Mouse (Mus musculus) hindbrain, embryonic 12.5 days (tissue): ENCODE measurements around the gene Patj. TPM values are rescaled to one million over a fixed set of nuclear protein-coding genes. Genes with fewer than 3 reads are reported as not detected.

Source experiments
- ATAC-seq: fragments of 200-750 bp; cut with Nextera tagmentation; 2 replicates; pipeline ENCODE4 v1.8.0; 2017; ENCODE audit warnings: moderate TSS enrichment; ENCODE audit not compliant: low FRiP score
- H3K27ac ChIP-seq: fragments of 300-500 bp; sonication (generic); 2 replicates; pipeline ENCODE4 v1.5.1; 2016; ENCODE audit warnings: mild to moderate bottlenecking
- H3K27me3 ChIP-seq: fragments of 300-500 bp; sonication (generic); 2 replicates; pipeline ENCODE4 v1.6.1; 2016; ENCODE audit warnings: mild to moderate bottlenecking
- H3K36me3 ChIP-seq: fragments of 300-500 bp; sonication (generic); 2 replicates; pipeline ENCODE4 v1.6.1; 2016; ENCODE audit warnings: mild to moderate bottlenecking
- H3K4me1 ChIP-seq: fragments of 300-500 bp; sonication (generic); 2 replicates; pipeline ENCODE4 v1.6.1; 2016
- H3K4me2 ChIP-seq: fragments of 300-500 bp; sonication (generic); replicated peaks from 2 replicates; pipeline ENCODE4 v1.6.1; 2016; ENCODE audit warnings: mild to moderate bottlenecking
- H3K4me3 ChIP-seq: fragments of 300-500 bp; sonication (generic); 2 replicates; pipeline ENCODE4 v1.5.1; 2016; ENCODE audit warnings: mild to moderate bottlenecking
- H3K9ac ChIP-seq: fragments of 300-500 bp; sonication (generic); 2 replicates; pipeline ENCODE4 v1.6.1; 2016; ENCODE audit warnings: mild to moderate bottlenecking, moderate library complexity
- H3K9me3 ChIP-seq: fragments of 300-500 bp; sonication (generic); replicated peaks from 2 replicates; pipeline ENCODE4 v1.6.1; 2016; ENCODE audit warnings: mild to moderate bottlenecking
- WGBS: fragments of 180-500 bp; shearing (Covaris S2); methylation state at CpG from one replicate; pipeline ENCODE4 v1.1.7; 2016; 5-methylcytosine and 5-hydroxymethylcytosine counted together
- polyA plus RNA-seq: library from polyadenylated mRNA; unstranded; fragments of >200 nt; fragmentation: Nextera tagmentation; extraction: Ambion mirVana; gene quantifications from 2 replicates; pipeline ENCODE4 v1.2.1, GENCODE M21; 2016

Gene Patj
- polyA plus RNA-seq, 1 experiment from 2014 or later: 14.9 TPM

- no peaks in the 10 kb centered on the region for H3K27me3 ChIP-seq
- no peak overlapping the region for H3K4me3 ChIP-seq
- WGBS: 91% methylated on average over 4 of the region's 4 CpGs
- no peak for ATAC-seq
- H3K9me3 ChIP-seq: no peaks in the 10 kb centered on the region
- H3K4me1 ChIP-seq: no peaks in the 10 kb centered on the region
- H3K9ac ChIP-seq: no peak overlapping the region
- H3K36me3 ChIP-seq: no peaks in the 10 kb centered on the region
- H3K4me2 ChIP-seq: no peak overlapping the region
- no peak overlapping the region for H3K27ac ChIP-seq
Observed at GRCm38 (mm10) chr4:98486901-98487300, 91.3 kb downstream of the Patj start.

- Histone ChIP-seq H3K36me3 (no peaks in the 10 kb centered on the region), H3K4me1 (no peaks in the 10 kb centered on the region), H3K9ac (no peak overlapping the region), H3K9me3 (no peaks in the 10 kb centered on the region), H3K27ac (no peak overlapping the region), H3K4me3 (no peak overlapping the region), H3K4me2 (no peak overlapping the region), H3K27me3 (no peaks in the 10 kb centered on the region)
- 68% methylated on average over 1 of the region's 1 CpGs for WGBS
- no peak for ATAC-seq
Observed at GRCm38 (mm10) chr4:98489386-98489785, 93.8 kb downstream of the Patj start.

- H3K27ac ChIP-seq: no peak overlapping the region
- H3K36me3 ChIP-seq: 0 out of 2 replicates have a peak, but pooled peaks cover 3% of the 10 kb centered on the region
- H3K4me2 ChIP-seq: no peak overlapping the region
- H3K9ac ChIP-seq: no peak overlapping the region
- no peaks in the 10 kb centered on the region for H3K4me1 ChIP-seq
- WGBS: 94% methylated on average over 4 of the region's 4 CpGs
- H3K9me3 ChIP-seq: no peaks in the 10 kb centered on the region
- ATAC-seq: no peak
- H3K27me3 ChIP-seq: no peaks in the 10 kb centered on the region
- no peak overlapping the region for H3K4me3 ChIP-seq
Observed at GRCm38 (mm10) chr4:98498341-98498740, 102.8 kb downstream of the Patj start.

GRCm38 (mm10) chr4:98500182-98500581, 104.6 kb downstream of the Patj start:
- Histone ChIP-seq H3K9me3 (no peaks in the 10 kb centered on the region), H3K4me1 (no peaks in the 10 kb centered on the region), H3K36me3 (0 out of 2 replicates have a peak, but pooled peaks cover 3% of the 10 kb centered on the region), H3K9ac (no peak overlapping the region), H3K27me3 (no peaks in the 10 kb centered on the region), H3K4me3 (no peak overlapping the region), H3K27ac (no peak overlapping the region), H3K4me2 (no peak overlapping the region)
- 78% methylated on average over 5 of the region's 5 CpGs for WGBS
- no peak for ATAC-seq

- Histone ChIP-seq H3K9ac (no peak overlapping the region), H3K27me3 (no peaks in the 10 kb centered on the region), H3K4me1 (no peaks in the 10 kb centered on the region), H3K9me3 (no peaks in the 10 kb centered on the region), H3K36me3 (0 out of 2 replicates have a peak, but pooled peaks cover 3% of the 10 kb centered on the region), H3K27ac (no peak overlapping the region), H3K4me3 (no peak overlapping the region), H3K4me2 (no peak overlapping the region)
- 86% methylated on average over 2 of the region's 2 CpGs for WGBS
- ATAC-seq: no peak
Observed at GRCm38 (mm10) chr4:98500875-98501274, 105.3 kb downstream of the Patj start.

GRCm38 (mm10) chr4:98504743-98505142, 109.2 kb downstream of the Patj start:
- Histone ChIP-seq H3K4me1 (no peaks in the 10 kb centered on the region), H3K9me3 (no peaks in the 10 kb centered on the region), H3K4me3 (no peak overlapping the region), H3K9ac (no peak overlapping the region), H3K36me3 (no peaks in the 10 kb centered on the region), H3K27ac (no peak overlapping the region), H3K27me3 (no peaks in the 10 kb centered on the region), H3K4me2 (no peak overlapping the region)
- no peak for ATAC-seq
- 69% methylated on average over 3 of the region's 3 CpGs for WGBS

GRCm38 (mm10) chr4:98508471-98509271, 113.1 kb downstream of the Patj start:
- no peak overlapping the region for H3K9ac ChIP-seq
- 86% methylated on average over 11 of the region's 11 CpGs for WGBS
- no peaks in the 10 kb centered on the region for H3K9me3 ChIP-seq
- H3K4me3 ChIP-seq: no peak overlapping the region
- no peaks in the 10 kb centered on the region for H3K4me1 ChIP-seq
- no peaks in the 10 kb centered on the region for H3K36me3 ChIP-seq
- H3K27me3 ChIP-seq: no peaks in the 10 kb centered on the region
- no peak overlapping the region for H3K4me2 ChIP-seq
- H3K27ac ChIP-seq: no peak overlapping the region
- no peak for ATAC-seq

GRCm38 (mm10) chr4:98509939-98510338, 114.4 kb downstream of the Patj start:
- ATAC-seq: no peak
- WGBS: 74% methylated on average over 4 of the region's 5 CpGs
- no peaks in the 10 kb centered on the region for H3K4me1 ChIP-seq
- no peaks in the 10 kb centered on the region for H3K27me3 ChIP-seq
- no peak overlapping the region for H3K4me2 ChIP-seq
- H3K27ac ChIP-seq: no peak overlapping the region
- H3K36me3 ChIP-seq: no peaks in the 10 kb centered on the region
- H3K9me3 ChIP-seq: no peaks in the 10 kb centered on the region
- H3K9ac ChIP-seq: no peak overlapping the region
- no peak overlapping the region for H3K4me3 ChIP-seq

- WGBS: 71% methylated on average over 2 of the region's 2 CpGs
- Histone ChIP-seq H3K9ac (no peak overlapping the region), H3K4me3 (no peak overlapping the region), H3K4me1 (no peaks in the 10 kb centered on the region), H3K27ac (no peak overlapping the region), H3K4me2 (no peak overlapping the region), H3K9me3 (no peaks in the 10 kb centered on the region), H3K27me3 (no peaks in the 10 kb centered on the region), H3K36me3 (no peaks in the 10 kb centered on the region)
- ATAC-seq: no peak
Observed at GRCm38 (mm10) chr4:98511296-98511695, 115.7 kb downstream of the Patj start.

- no peak overlapping the region for H3K27ac ChIP-seq
- H3K4me2 ChIP-seq: no peak overlapping the region
- 84% methylated on average over 10 of the region's 10 CpGs for WGBS
- H3K27me3 ChIP-seq: no peaks in the 10 kb centered on the region
- H3K9me3 ChIP-seq: no peaks in the 10 kb centered on the region
- no peak overlapping the region for H3K4me3 ChIP-seq
- no peak for ATAC-seq
- no peaks in the 10 kb centered on the region for H3K4me1 ChIP-seq
- no peaks in the 10 kb centered on the region for H3K36me3 ChIP-seq
- H3K9ac ChIP-seq: no peak overlapping the region
Observed at GRCm38 (mm10) chr4:98511964-98512743, 116.6 kb downstream of the Patj start.

- H3K4me1 ChIP-seq: no peaks in the 10 kb centered on the region
- no peak overlapping the region for H3K27ac ChIP-seq
- H3K36me3 ChIP-seq: no peaks in the 10 kb centered on the region
- H3K27me3 ChIP-seq: no peaks in the 10 kb centered on the region
- H3K9ac ChIP-seq: no peak overlapping the region
- WGBS: 88% methylated on average over 6 of the region's 6 CpGs
- no peak for ATAC-seq
- no peaks in the 10 kb centered on the region for H3K9me3 ChIP-seq
- no peak overlapping the region for H3K4me3 ChIP-seq
- no peak overlapping the region for H3K4me2 ChIP-seq
Observed at GRCm38 (mm10) chr4:98520492-98520891, 124.9 kb downstream of the Patj start.

GRCm38 (mm10) chr4:98524525-98524924, 128.9 kb downstream of the Patj start:
- no peak overlapping the region for H3K27ac ChIP-seq
- no peak overlapping the region for H3K9ac ChIP-seq
- no peak overlapping the region for H3K4me3 ChIP-seq
- 93% methylated on average over 10 of the region's 10 CpGs for WGBS
- no peak for ATAC-seq
- no peaks in the 10 kb centered on the region for H3K4me1 ChIP-seq
- H3K36me3 ChIP-seq: no peaks in the 10 kb centered on the region
- no peaks in the 10 kb centered on the region for H3K9me3 ChIP-seq
- H3K27me3 ChIP-seq: no peaks in the 10 kb centered on the region
- H3K4me2 ChIP-seq: no peak overlapping the region
